Mouse (Mus musculus): ENCODE measurements around the gene Zfp131.
"Not testable (repeated sequence)": the region's sequence is repeated elsewhere in the genome, so short reads cannot be mapped to it uniquely, and the experiment has no call there.

DNA sequence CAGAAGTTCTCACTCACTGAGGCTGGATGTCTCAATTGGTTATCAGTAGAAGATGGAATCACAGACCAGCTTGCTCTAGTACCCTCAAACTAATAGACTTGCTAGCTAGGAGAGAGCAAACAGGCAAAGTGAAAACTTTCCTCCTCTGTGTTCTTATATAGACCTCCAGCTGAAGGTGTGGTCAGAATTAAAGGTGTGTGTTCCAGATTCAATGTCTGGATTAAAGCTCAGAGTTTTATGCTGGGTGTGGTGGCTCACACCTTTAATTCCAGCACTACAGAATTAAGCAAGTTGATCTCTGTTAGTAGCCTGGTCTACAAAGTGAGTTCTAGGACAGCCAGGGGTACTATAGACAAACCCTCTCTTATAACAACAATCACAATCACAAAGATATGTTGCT is 39.4 kb upstream of the Zfp131 start, which contains the start of gene AF067063:
- TF ChIP-seq CTCF (conservative IDR thresholded peaks at IDR 0.05; ENCODE audit: insufficient read depth, insufficient read length, low read depth, low read length); POLR2A (IDR thresholded peaks at IDR 0.05; ENCODE audit: low read depth, low read length): not testable (repeated sequence)
